ENCODE assay signal across 8 mouse cellular contexts in the genomic region with DNA sequence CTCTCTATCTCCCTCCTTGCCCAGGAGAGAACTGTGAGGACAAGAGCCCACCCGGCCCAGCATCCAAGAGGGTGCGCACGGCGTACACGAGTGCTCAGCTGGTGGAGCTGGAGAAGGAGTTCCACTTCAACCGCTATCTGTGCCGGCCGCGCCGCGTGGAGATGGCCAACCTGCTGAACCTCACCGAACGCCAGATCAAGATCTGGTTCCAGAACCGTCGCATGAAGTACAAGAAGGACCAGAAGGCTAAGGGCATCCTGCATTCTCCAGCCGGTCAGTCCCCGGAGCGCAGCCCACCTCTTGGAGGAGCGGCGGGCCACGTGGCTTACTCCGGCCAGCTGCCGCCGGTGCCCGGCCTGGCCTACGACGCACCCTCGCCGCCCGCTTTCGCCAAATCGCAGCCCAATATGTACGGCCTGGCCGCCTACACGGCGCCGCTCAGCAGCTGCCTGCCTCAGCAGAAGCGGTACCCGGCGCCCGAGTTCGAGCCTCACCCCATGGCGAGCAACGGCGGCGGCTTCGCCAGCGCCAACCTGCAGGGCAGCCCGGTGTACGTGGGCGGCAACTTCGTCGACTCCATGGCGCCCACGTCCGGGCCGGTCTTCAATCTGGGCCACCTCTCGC. TPM values are rescaled to one million over a fixed set of nuclear protein-coding genes. Genes with fewer than 3 reads are reported as not detected.
DNase-seq lines count a peak whose midpoint lies in the region; ATAC-seq lines count a peak whose summit lies in the region.
"Had no signal": no experiment of that assay in that cellular context is flagged by ENCODE, and none has a peak within 500 bp of the region (broad histone marks: within the 10 kb centered on the region; RNA-seq: fewer than 3 reads in every experiment).

No protein-coding gene starts in this region.

- no peaks in the 10 kb centered on the region for H3K9me3 ChIP-seq in hindbrain, embryonic 14.5 days (ENCODE audit: control insufficient read depth, low read length)
- H3K9me3 ChIP-seq in neural tube, embryonic 12.5 days: no peaks in the 10 kb centered on the region

- peaks cover 6% of the 10 kb centered on the region; the same call in 1 of the 2 replicates for H3K4me1 ChIP-seq in hindbrain, embryonic 14.5 days (replicated peaks; ENCODE audit: control insufficient read depth, insufficient read depth, low read length)
- peaks cover 79% of the 10 kb centered on the region for H3K4me1 ChIP-seq in neural tube, embryonic 12.5 days

- DNase-seq in kidney, postnatal 10 days: peak; percentile 30
- no peak for DNase-seq in kidney, postnatal 36 days
- DNase-seq in embryo, embryonic 9.5 days (ENCODE audit: extremely low spot score): peak; percentile 57
- DNase-seq in hindbrain, embryonic 14.5 days (ENCODE audit: low spot score): peak; percentile 46
- DNase-seq in adrenal gland, adult (ENCODE audit: inconsistent age in 2 of 2, low spot score in 1 of 2): no peak
- no peak for DNase-seq in adipocyte (ENCODE audit: low spot score)
- DNase-seq: cerebellum, adult 11 months had no signal

- 1% methylated on average over 58 of the region's 58 CpGs for WGBS in hindbrain, embryonic 14.5 days
- 2% methylated on average over 58 of the region's 58 CpGs for WGBS in neural tube, embryonic 12.5 days

- peak overlapping the region; percentile 55 for H3K4me2 ChIP-seq in hindbrain, embryonic 14.5 days (replicated peaks)
- peak overlapping the region; percentile 74 for H3K4me2 ChIP-seq in neural tube, embryonic 12.5 days (replicated peaks)

- no peak for ATAC-seq in hindbrain, embryonic 14.5 days (ENCODE audit: low FRiP score)
- no peak for ATAC-seq in neural tube, embryonic 12.5 days (ENCODE audit: low FRiP score, low read depth)

- peak overlapping the region; percentile 75 for H3K9ac ChIP-seq in hindbrain, embryonic 14.5 days
- H3K9ac ChIP-seq in neural tube, embryonic 12.5 days: peak overlapping the region; percentile 94

- H3K27ac ChIP-seq in hindbrain, embryonic 14.5 days: peak overlapping the region; percentile 94
- H3K27ac ChIP-seq in neural tube, embryonic 12.5 days: peak overlapping the region; percentile 96

- H3K36me3 ChIP-seq in hindbrain, embryonic 14.5 days (replicated peaks; ENCODE audit: control insufficient read depth, insufficient read depth): peaks cover 12% of the 10 kb centered on the region; the same call in 1 of the 2 replicates
- peaks cover 20% of the 10 kb centered on the region for H3K36me3 ChIP-seq in neural tube, embryonic 12.5 days

- peaks cover 92% of the 10 kb centered on the region for H3K27me3 ChIP-seq in hindbrain, embryonic 14.5 days (ENCODE audit: control insufficient read depth, insufficient read depth, low read length)
- no peaks in the 10 kb centered on the region for H3K27me3 ChIP-seq in neural tube, embryonic 12.5 days (replicated peaks)

- H3K4me3 ChIP-seq in hindbrain, embryonic 14.5 days (replicated peaks; ENCODE audit: low read length): peak overlapping the region; percentile 34
- peak overlapping the region; percentile 52 for H3K4me3 ChIP-seq in neural tube, embryonic 12.5 days

RNA-seq across cellular contexts. Expression of gene Hoxd1, which starts 16.4 kb away (rescaled TPM):
- 0.64 and 0.76 TPM in 2 replicates for polyA plus RNA-seq in hindbrain, embryonic 14.5 days (2014; fragmentation: Nextera tagmentation; extraction: Ambion mirVana)
- 6.8 and 7.8 TPM in 2 replicates for polyA plus RNA-seq in neural tube, embryonic 12.5 days (2016; fragmentation: Nextera tagmentation; extraction: Ambion mirVana)

RNA-seq across cellular contexts. Expression of gene Gm28230, which starts 19.9 kb away (rescaled TPM):
- polyA plus RNA-seq in hindbrain, embryonic 14.5 days (2014; fragmentation: Nextera tagmentation; extraction: Ambion mirVana): 0.82 and 1.3 TPM in 2 replicates
- polyA plus RNA-seq in neural tube, embryonic 12.5 days (2016; fragmentation: Nextera tagmentation; extraction: Ambion mirVana): 6.9 and 9.1 TPM in 2 replicates

RNA-seq across cellular contexts. Expression of gene Hoxd4, which starts 34.7 kb away (rescaled TPM):
- polyA plus RNA-seq in hindbrain, embryonic 14.5 days (2014; fragmentation: Nextera tagmentation; extraction: Ambion mirVana): 3.1 and 4.3 TPM in 2 replicates
- 14.2 and 16.0 TPM in 2 replicates for polyA plus RNA-seq in neural tube, embryonic 12.5 days (2016; fragmentation: Nextera tagmentation; extraction: Ambion mirVana)

RNA-seq across cellular contexts. Expression of gene Hoxd3, which starts 34.7 kb away (rescaled TPM):
- polyA plus RNA-seq in hindbrain, embryonic 14.5 days (2014; fragmentation: Nextera tagmentation; extraction: Ambion mirVana): 44.9 and 55.1 TPM in 2 replicates
- polyA plus RNA-seq in neural tube, embryonic 12.5 days (2016; fragmentation: Nextera tagmentation; extraction: Ambion mirVana): 55.9 and 68.9 TPM in 2 replicates

RNA-seq across cellular contexts. Expression of gene Hoxd8, which starts 42.0 kb away (rescaled TPM):
- 2.1 and 3.3 TPM in 2 replicates for polyA plus RNA-seq in hindbrain, embryonic 14.5 days (2014; fragmentation: Nextera tagmentation; extraction: Ambion mirVana)
- polyA plus RNA-seq in neural tube, embryonic 12.5 days (2016; fragmentation: Nextera tagmentation; extraction: Ambion mirVana): 20.8 and 21.4 TPM in 2 replicates

Comparison
In these comparisons a context has a peak if more than half of its experiments do, and no peak if none do; other contexts are left out.
1. DNase-seq: peak in kidney, postnatal 10 days (single experiment), embryo, embryonic 9.5 days (single experiment) and hindbrain, embryonic 14.5 days (single experiment); none in kidney, postnatal 36 days (0 of 2), adrenal gland, adult (0 of 2) and adipocyte (single experiment).